Mouse (Mus musculus) CH12.LX (cell line): Measurements from ENCODE around the gene Rnaseh1. TPM values are rescaled to one million over a fixed set of nuclear protein-coding genes. Genes with fewer than 3 reads are reported as not detected.

Source experiments
- DNase-seq: peaks from one replicate; pipeline ENCODE4 v3.0.0-alpha.2; 2013; ENCODE audit errors: extremely low read depth
- H3K27ac ChIP-seq: 2 replicates; pipeline ENCODE4 v1.5.1; 2012; ENCODE audit warnings: low read depth, mild to moderate bottlenecking, control low read depth, moderate library complexity; ENCODE audit not compliant: insufficient read depth
- H3K27me3 ChIP-seq: replicated peaks from 2 replicates; pipeline ENCODE3; 2012; ENCODE audit warnings: inconsistent platforms
- H3K36me3 ChIP-seq, 2 experiments: replicated peaks in 1 of 2; 2 replicates each; pipeline versions ENCODE3 to v1.6.1; 2012; ENCODE audit warnings: inconsistent platforms in 1 of 2, low read length in 1 of 2, mild to moderate bottlenecking in 1 of 2, mixed read lengths in 1 of 2, moderate library complexity in 1 of 2; ENCODE audit not compliant: control insufficient read depth in 1 of 2, insufficient read depth in 1 of 2
- H3K4me1 ChIP-seq, 2 experiments: 2 replicates each; pipeline ENCODE4 v1.6.1; 2012; ENCODE audit warnings: inconsistent platforms in 1 of 2, moderate library complexity in 1 of 2; ENCODE audit not compliant: insufficient read depth in 2 of 2, control insufficient read depth in 1 of 2
- H3K4me2 ChIP-seq: 2 replicates; pipeline ENCODE4 v1.6.1; 2012; ENCODE audit warnings: low read depth, mild to moderate bottlenecking, control low read depth; ENCODE audit not compliant: poor library complexity, insufficient read depth, severe bottlenecking
- H3K4me3 ChIP-seq, 3 experiments: fragments of 150-350 bp in 1 of 3; sonication (generic) in 1 of 3; replicated peaks in 1 of 3; 2 replicates each; pipeline versions ENCODE3 to v1.5.1; 2011 to 2012; ENCODE audit warnings: low read depth in 2 of 3, low read length in 2 of 3, mild to moderate bottlenecking in 2 of 3, moderate library complexity in 2 of 3, control low read depth in 1 of 3, improper control_type of control experiment in 1 of 3, inconsistent platforms in 1 of 3, mixed read lengths in 1 of 3; ENCODE audit not compliant: poor library complexity in 1 of 3
- H3K79me2 ChIP-seq: replicated peaks from 2 replicates; pipeline ENCODE4 v1.6.1; 2012; ENCODE audit warnings: mild to moderate bottlenecking, moderate library complexity; ENCODE audit not compliant: control insufficient read depth, poor library complexity, insufficient read depth, severe bottlenecking; ENCODE audit errors: extremely low read depth
- H3K9ac ChIP-seq: 2 replicates; pipeline ENCODE4 v1.6.1; 2012; ENCODE audit warnings: low read depth, mild to moderate bottlenecking, control low read depth, moderate library complexity; ENCODE audit not compliant: insufficient read depth
- H3K9me3 ChIP-seq: replicated peaks from 2 replicates; pipeline ENCODE3; 2012; ENCODE audit warnings: low read length, inconsistent platforms, mixed read lengths
- CTCF ChIP-seq, 2 experiments: IDR thresholded peaks in 1 of 2; conservative IDR thresholded peaks in 1 of 2; 2 replicates each; pipeline ENCODE4 v1.5.1; 2011 to 2012; ENCODE audit warnings: low read depth in 2 of 2, low read length in 2 of 2, improper control_type of control experiment in 1 of 2, inconsistent platforms in 1 of 2, mild to moderate bottlenecking in 1 of 2, moderate library complexity in 1 of 2
- GABPA ChIP-seq: IDR thresholded peaks from 2 replicates; pipeline ENCODE4 v1.6.1; 2012; ENCODE audit warnings: low read depth, low read length, improper control_type of control experiment, inconsistent platforms; ENCODE audit not compliant: insufficient replicate concordance
- JUN ChIP-seq: IDR thresholded peaks from 2 replicates; pipeline ENCODE4 v1.6.1; 2011; ENCODE audit warnings: low read depth, mild to moderate bottlenecking, low read length, improper control_type of control experiment, moderate library complexity; ENCODE audit not compliant: insufficient read depth
- MAFK ChIP-seq: IDR thresholded peaks from 2 replicates; pipeline ENCODE4 v1.6.1; 2011; ENCODE audit warnings: low read length, improper control_type of control experiment; ENCODE audit not compliant: insufficient replicate concordance
- MEF2A ChIP-seq: IDR thresholded peaks from 2 replicates; pipeline ENCODE4 v1.6.1; 2014; ENCODE audit warnings: low read depth, mild to moderate bottlenecking, inconsistent platforms, low read length, improper control_type of control experiment, borderline replicate concordance
- MYC ChIP-seq: IDR thresholded peaks from 2 replicates; pipeline ENCODE4 v1.6.1; 2011; ENCODE audit warnings: low read depth, mild to moderate bottlenecking, improper control_type of control experiment, low read length
- RAD21 ChIP-seq: IDR thresholded peaks from 2 replicates; pipeline ENCODE4 v1.6.1; 2011; ENCODE audit warnings: low read depth, mild to moderate bottlenecking, low read length, improper control_type of control experiment, moderate library complexity
- SMC3 ChIP-seq: IDR thresholded peaks from 2 replicates; pipeline ENCODE4 v1.6.1; 2011; ENCODE audit warnings: low read depth, low read length, improper control_type of control experiment
- TBP ChIP-seq: conservative IDR thresholded peaks from 2 replicates; pipeline ENCODE4 v1.6.1; 2011; ENCODE audit warnings: low read depth, low read length, improper control_type of control experiment
- TCF12 ChIP-seq: IDR thresholded peaks from 2 replicates; pipeline ENCODE4 v1.6.1; 2014; ENCODE audit warnings: low read depth, mild to moderate bottlenecking, inconsistent platforms, low read length, improper control_type of control experiment
- ZNF384 ChIP-seq: IDR thresholded peaks from 2 replicates; pipeline ENCODE4 v1.6.1; 2012; ENCODE audit warnings: low read depth, low read length, improper control_type of control experiment, inconsistent platforms
- dilution Hi-C: fragments of 300-500 bp; cut with MboI; formaldehyde crosslinking; loops from 2 replicates; pipeline ENCODE4 v1.14.3; 2020; ENCODE audit warnings: low sequenced_read_pairs; ENCODE audit not compliant: extremely low pct_unique_long_range_greater_than_20kb, extremely low pct_ligation_motif_present
- in situ Hi-C: fragments of 300-500 bp; cut with MboI; formaldehyde crosslinking; loops from 3 replicates; pipeline ENCODE4 v1.14.3; 2019; ENCODE audit warnings: low sequenced_read_pairs, low pct_ligation_motif_present, low pct_unique_long_range_greater_than_20kb, mixed read lengths
- polyA plus RNA-seq: library from polyadenylated mRNA; unstranded; fragments of >175 nt; gene quantifications from 2 replicates; pipeline ENCODE4 v1.2.1, GENCODE M21; 2012; ENCODE audit warnings: low read depth; ENCODE audit not compliant: insufficient read length
- total RNA-seq, 2 experiments: library from RNA; depleted of rRNA; stranded (reverse); fragments of 300-350 nt in 1 of 2; fragments of >200 nt in 1 of 2; gene quantifications; 2 replicates each; pipeline ENCODE4 v1.2.3; 2012 to 2014

The Rnaseh1 gene
- total and polyA plus RNA-seq, 3 experiments, result 31.1 to 33.8 (median 33.4) TPM

GRCm38 (mm10) chr12:28635535-28636476 lies 13.6 kb upstream of the Rnaseh1 start, which contains the start of gene Rps7 (continued):
- TF ChIP-seq MEF2A, result peak; percentile 76

DNA sequence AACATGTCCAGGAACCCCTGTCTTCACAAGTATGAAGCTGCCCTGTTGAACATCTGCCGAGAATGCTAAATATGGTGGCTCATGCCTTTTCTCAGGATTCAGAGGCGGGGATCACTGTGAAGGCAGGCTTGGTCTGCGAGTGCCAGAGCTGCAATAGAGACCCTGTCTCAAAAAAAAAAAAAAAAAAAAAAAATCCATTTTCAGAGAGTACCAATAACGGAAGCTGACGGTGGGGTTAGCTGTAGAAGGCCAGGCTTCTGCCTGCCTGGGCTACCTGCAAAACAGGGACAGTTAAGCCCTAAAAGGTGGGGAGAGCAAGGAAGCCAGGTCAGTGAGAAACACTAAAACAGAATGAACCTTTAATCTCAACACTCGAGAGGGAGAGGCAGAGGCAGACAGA lies 12.9 kb upstream of the Rnaseh1 start:
- Histone ChIP-seq H3K4me2 (peak overlapping the region; percentile 79), H3K36me3 (peaks cover 27 to 34% of the 10 kb centered on the region in 2 experiments), H3K27ac (no peak overlapping the region), H3K79me2 (peaks cover 33% of the 10 kb centered on the region), H3K27me3 (no peaks in the 10 kb centered on the region), H3K4me3 (peak overlapping the region; percentile 88 to 98 (median 97)), H3K9ac (peak overlapping the region; percentile 85), H3K4me1 (peaks cover 18 to 25% of the 10 kb centered on the region in 2 experiments), H3K9me3 (no peaks in the 10 kb centered on the region)
- TF ChIP-seq ZNF384 (peak; percentile 58), TCF12 (no peak)
- in situ Hi-C loops (no loop called here), dilution Hi-C loops (no loop called here)
- no peak for DNase-seq

DNA sequence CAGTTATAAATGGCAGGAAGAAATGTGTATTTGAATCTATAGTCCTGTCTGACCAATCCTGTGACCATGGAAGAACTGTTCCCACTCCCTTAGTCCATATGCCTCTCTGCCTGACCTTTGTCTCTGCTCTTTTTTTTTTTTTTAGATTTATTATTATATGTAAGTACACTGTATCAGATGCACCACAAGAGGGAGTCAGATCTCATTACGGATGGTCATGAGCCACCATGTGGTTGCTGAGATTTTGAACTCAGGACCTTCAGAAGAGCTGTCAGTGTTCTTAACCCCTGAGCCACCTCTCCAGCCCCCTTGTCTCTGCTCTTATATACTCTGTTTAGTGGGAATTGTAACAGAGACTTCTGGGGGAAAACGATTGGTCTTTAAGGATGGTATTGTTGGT lies 10.6 kb upstream of the Rnaseh1 start:
- H3K9ac ChIP-seq, result no peak overlapping the region
- H3K79me2 ChIP-seq, result peaks cover 19% of the 10 kb centered on the region
- in situ Hi-C loops, result no loop called here
- H3K4me3 ChIP-seq, result no peak overlapping the region
- peaks cover 4 to 5% of the 10 kb centered on the region in 2 experiments for H3K4me1 ChIP-seq
- TF ChIP-seq TBP, result no peak
- TF ChIP-seq RAD21, result peak; percentile 14
- peak; percentile 38 for TF ChIP-seq SMC3
- TF ChIP-seq ZNF384, result peak; percentile 89
- no peak for TF ChIP-seq JUN
- peak in 1 of 2 experiments; percentile 62; a peak in 2 of 4 replicates for TF ChIP-seq CTCF (conservative IDR thresholded peaks at IDR 0.05 in 1 of 2, IDR thresholded peaks at IDR 0.05 in 1 of 2; ENCODE audit: low read depth in 2 of 2, low read length in 2 of 2)
- 0 out of 2 replicates have a peak, but pooled peaks have one; percentile 53 for TF ChIP-seq MYC
- TF ChIP-seq, all 38 proteins: peak for 5
- H3K27me3 ChIP-seq, result no peaks in the 10 kb centered on the region
- dilution Hi-C loops, result no loop called here
- H3K27ac ChIP-seq, result no peak overlapping the region
- DNase-seq, result no peak
- H3K36me3 ChIP-seq, result peaks cover 6 to 12% of the 10 kb centered on the region in 2 experiments
- no peak overlapping the region for H3K4me2 ChIP-seq
- no peaks in the 10 kb centered on the region for H3K9me3 ChIP-seq

DNA sequence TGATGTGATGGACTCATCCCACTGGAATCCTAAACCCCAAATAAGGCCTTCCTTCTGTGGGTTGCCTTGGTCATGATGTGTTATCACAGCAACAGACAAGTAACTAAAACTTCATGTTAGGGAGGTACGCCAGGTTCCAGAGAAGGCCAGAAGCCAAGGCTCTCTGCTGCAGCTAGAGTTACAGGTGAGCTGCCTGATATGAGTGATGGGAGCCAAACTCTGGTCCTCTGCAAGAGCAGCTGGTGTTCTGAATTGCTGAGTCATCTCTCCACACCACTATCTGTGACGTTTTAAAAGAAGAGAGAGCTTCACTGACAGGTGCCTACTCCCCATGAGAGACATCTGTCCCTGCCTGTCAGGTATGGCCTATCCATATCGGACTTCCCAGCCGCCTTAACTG lies 13.2 kb downstream of the Rnaseh1 start:
- Histone ChIP-seq H3K4me2 (no peak overlapping the region), H3K79me2 (no peaks in the 10 kb centered on the region), H3K36me3 (peaks cover 27 to 43% of the 10 kb centered on the region in 2 experiments), H3K27me3 (no peaks in the 10 kb centered on the region), H3K4me1 (peaks cover 7 to 11% of the 10 kb centered on the region in 2 experiments; a peak in 3 of 4 replicates), H3K9ac (no peak overlapping the region), H3K27ac (no peak overlapping the region), H3K4me3 (no peak overlapping the region), H3K9me3 (no peaks in the 10 kb centered on the region)
- in situ Hi-C loops, result no loop called here
- TF ChIP-seq GABPA, result no peak
- peak; percentile 54; the same call in 1 of the 2 replicates for TF ChIP-seq MAFK
- dilution Hi-C loops, result no loop called here
- no peak for DNase-seq
